Mouse (Mus musculus) gastrocnemius, adult 18-20 months (tissue): ENCODE results near the gene Tnik. TPM values are rescaled to one million over a fixed set of nuclear protein-coding genes. Genes with fewer than 3 reads are reported as not detected.

Source experiments
- DNase-seq: peaks from one replicate; pipeline ENCODE4 v3.0.0; 2021; ENCODE audit warnings: low spot score
- total RNA-seq, 2 experiments: library from RNA; stranded (reverse); gene quantifications; 2 replicates each; pipeline ENCODE4 v1.2.3; 2021

Tnik gene
- total RNA-seq, 2 experiments from 2014 or later = 31.1 to 31.7 TPM

GRCm38 (mm10) chr3:28263948-28264840 is 1.2 kb downstream of the Tnik start:
- DNase-seq = peak; percentile 22

- DNase-seq = no peak
Measured at GRCm38 (mm10) chr3:28264841-28265150, 1.8 kb downstream of the Tnik start.

- no peak for DNase-seq
Measured at GRCm38 (mm10) chr3:28265183-28265582, 2.2 kb downstream of the Tnik start.

- no peak for DNase-seq
Measured at GRCm38 (mm10) chr3:28265656-28266055, 2.6 kb downstream of the Tnik start.

GRCm38 (mm10) chr3:28267211-28267610 is 4.2 kb downstream of the Tnik start:
- DNase-seq = peak; percentile 15

- no peak for DNase-seq
Measured at GRCm38 (mm10) chr3:28269716-28270115, 6.7 kb downstream of the Tnik start.

- no peak for DNase-seq
Measured at GRCm38 (mm10) chr3:28271884-28272283, 8.9 kb downstream of the Tnik start.

GRCm38 (mm10) chr3:28274763-28275162 is 11.7 kb downstream of the Tnik start:
- DNase-seq = no peak

- no peak for DNase-seq
Measured at GRCm38 (mm10) chr3:28289693-28290092, 26.7 kb downstream of the Tnik start.

GRCm38 (mm10) chr3:28301378-28301777 is 38.4 kb downstream of the Tnik start:
- no peak for DNase-seq

GRCm38 (mm10) chr3:28303915-28304314 is 40.9 kb downstream of the Tnik start:
- DNase-seq = peak; percentile 12

GRCm38 (mm10) chr3:28306852-28307251 is 43.8 kb downstream of the Tnik start:
- DNase-seq = no peak

GRCm38 (mm10) chr3:28314438-28314837 is 51.4 kb downstream of the Tnik start:
- DNase-seq = no peak

GRCm38 (mm10) chr3:28317339-28317738 is 54.3 kb downstream of the Tnik start:
- DNase-seq = no peak

- DNase-seq = no peak
Measured at GRCm38 (mm10) chr3:28321635-28322034, 58.6 kb downstream of the Tnik start.

GRCm38 (mm10) chr3:28325613-28326233 is 62.7 kb downstream of the Tnik start:
- no peak for DNase-seq

GRCm38 (mm10) chr3:28332316-28332715 is 69.3 kb downstream of the Tnik start:
- DNase-seq = no peak

GRCm38 (mm10) chr3:28333869-28334268 is 70.9 kb downstream of the Tnik start:
- DNase-seq = no peak

GRCm38 (mm10) chr3:28334547-28334946 is 71.5 kb downstream of the Tnik start:
- no peak for DNase-seq

- DNase-seq = no peak
Measured at GRCm38 (mm10) chr3:28340071-28340470, 77.1 kb downstream of the Tnik start.

- DNase-seq = no peak
Measured at GRCm38 (mm10) chr3:28343204-28343603, 80.2 kb downstream of the Tnik start.

GRCm38 (mm10) chr3:28343661-28344060 is 80.6 kb downstream of the Tnik start:
- no peak for DNase-seq

GRCm38 (mm10) chr3:28345446-28345845 is 82.4 kb downstream of the Tnik start:
- no peak for DNase-seq
